Comparison of ENCODE assay signal across 13 mouse cellular contexts in genomic region chr16:64757666-64758400, GRCm38 (mm10). TPM values are rescaled to one million over a fixed set of nuclear protein-coding genes. Genes with fewer than 3 reads are reported as not detected.
DNase-seq lines count a peak whose midpoint lies in the region; ATAC-seq and TF ChIP-seq lines count a peak whose summit lies in the region.
"Had no signal": no experiment of that assay in that cellular context is flagged by ENCODE, and none has a peak within 500 bp of the region (broad histone marks: within the 10 kb centered on the region; RNA-seq: fewer than 3 reads in every experiment).

No protein-coding gene starts in this region.

- 64% methylated on average over 7 of the region's 7 CpGs for WGBS in heart, embryonic 15.5 days
- WGBS in lung, postnatal 0 days: 51% methylated on average over 7 of the region's 7 CpGs
- 21% methylated on average over 7 of the region's 7 CpGs for WGBS in thymus, adult 2 months
- WGBS in hindbrain, embryonic 14.5 days: 93% methylated on average over 7 of the region's 7 CpGs
- 87% methylated on average over 7 of the region's 7 CpGs for WGBS in forebrain, embryonic 15.5 days

- no peaks in the 10 kb centered on the region for H3K27me3 ChIP-seq in heart, embryonic 15.5 days
- H3K27me3 ChIP-seq in lung, postnatal 0 days (replicated peaks; ENCODE audit: insufficient read depth, low read length): no peaks in the 10 kb centered on the region
- H3K27me3 ChIP-seq in thymus, adult 2 months (ENCODE audit: control insufficient read depth, insufficient read depth, low read length): no peaks in the 10 kb centered on the region
- no peaks in the 10 kb centered on the region for H3K27me3 ChIP-seq in hindbrain, embryonic 14.5 days (ENCODE audit: control insufficient read depth, insufficient read depth, low read length)
- no peaks in the 10 kb centered on the region for H3K27me3 ChIP-seq in forebrain, embryonic 15.5 days
- H3K27me3 ChIP-seq: limb, embryonic 15.5 days had no signal

- no peak overlapping the region for H3K4me2 ChIP-seq in heart, embryonic 15.5 days
- H3K4me2 ChIP-seq in lung, postnatal 0 days (replicated peaks; ENCODE audit: low read depth, low read length): peak overlapping the region; percentile 21; the same call in 1 of the 2 replicates
- H3K4me2 ChIP-seq in hindbrain, embryonic 14.5 days (replicated peaks): no peak overlapping the region
- H3K4me2 ChIP-seq in forebrain, embryonic 15.5 days (replicated peaks): no peak overlapping the region
- H3K4me2 ChIP-seq: limb, embryonic 15.5 days had no signal

- H3K4me3 ChIP-seq in heart, embryonic 15.5 days: no peak overlapping the region
- no peak overlapping the region for H3K4me3 ChIP-seq in lung, postnatal 0 days (ENCODE audit: low read depth, low read length)
- no peak overlapping the region for H3K4me3 ChIP-seq in thymus, adult 2 months (ENCODE audit: control insufficient read depth, insufficient read depth, low read length)
- no peak overlapping the region for H3K4me3 ChIP-seq in hindbrain, embryonic 14.5 days (replicated peaks; ENCODE audit: low read length)
- H3K4me3 ChIP-seq in forebrain, embryonic 15.5 days: no peak overlapping the region
- H3K4me3 ChIP-seq: limb, embryonic 15.5 days had no signal

- H3K36me3 ChIP-seq in heart, embryonic 15.5 days: peaks cover 1% of the 10 kb centered on the region
- peaks cover 4% of the 10 kb centered on the region; the same call in 1 of the 2 replicates for H3K36me3 ChIP-seq in lung, postnatal 0 days (ENCODE audit: insufficient read depth, low read length)
- H3K36me3 ChIP-seq in thymus, adult 2 months (ENCODE audit: control insufficient read depth, insufficient read depth, low read length): peaks cover under 1% of the 10 kb centered on the region; the same call in 1 of the 2 replicates
- H3K36me3 ChIP-seq in hindbrain, embryonic 14.5 days (replicated peaks; ENCODE audit: control insufficient read depth, insufficient read depth): peaks cover under 1% of the 10 kb centered on the region
- H3K36me3 ChIP-seq in forebrain, embryonic 15.5 days: peaks cover 6% of the 10 kb centered on the region

- no peak for ATAC-seq in heart, embryonic 15.5 days (replicated peaks; ENCODE audit: insufficient number of reproducible peaks, insufficient read depth, low FRiP score, low read depth)
- ATAC-seq in lung, postnatal 0 days: peak; percentile 88
- ATAC-seq in hindbrain, embryonic 14.5 days (ENCODE audit: low FRiP score): no peak
- ATAC-seq in erythroblast, adult 5-6 weeks (replicated peaks; ENCODE audit: low FRiP score, poor library complexity, severe bottlenecking): no peak
- no peak for ATAC-seq in forebrain, embryonic 15.5 days (replicated peaks)

- peak overlapping the region; percentile 45 for H3K27ac ChIP-seq in heart, embryonic 15.5 days
- peak overlapping the region; percentile 58 for H3K27ac ChIP-seq in lung, postnatal 0 days (ENCODE audit: low read length)
- H3K27ac ChIP-seq in thymus, adult 2 months (ENCODE audit: control insufficient read depth, insufficient read depth, low read length): peak overlapping the region; percentile 88
- H3K27ac ChIP-seq in hindbrain, embryonic 14.5 days: no peak overlapping the region
- no peak overlapping the region for H3K27ac ChIP-seq in forebrain, embryonic 15.5 days (replicated peaks)
- H3K27ac ChIP-seq: limb, embryonic 15.5 days had no signal

- H3K4me1 ChIP-seq in heart, embryonic 15.5 days (replicated peaks): peaks cover 15% of the 10 kb centered on the region
- H3K4me1 ChIP-seq in lung, postnatal 0 days (ENCODE audit: insufficient read depth, low read depth, low read length): no peaks in the 10 kb centered on the region
- H3K4me1 ChIP-seq in thymus, adult 2 months (replicated peaks; ENCODE audit: control insufficient read depth, insufficient read depth, low read length): peaks cover 16% of the 10 kb centered on the region
- no peaks in the 10 kb centered on the region for H3K4me1 ChIP-seq in hindbrain, embryonic 14.5 days (replicated peaks; ENCODE audit: control insufficient read depth, insufficient read depth, low read length)
- H3K4me1 ChIP-seq in forebrain, embryonic 15.5 days: no peaks in the 10 kb centered on the region
- H3K4me1 ChIP-seq: limb, embryonic 15.5 days had no signal

- no peak overlapping the region for H3K9ac ChIP-seq in heart, embryonic 15.5 days
- no peak overlapping the region for H3K9ac ChIP-seq in lung, postnatal 0 days (replicated peaks; ENCODE audit: low read depth)
- no peak overlapping the region for H3K9ac ChIP-seq in hindbrain, embryonic 14.5 days
- H3K9ac ChIP-seq in forebrain, embryonic 15.5 days (replicated peaks): no peak overlapping the region
- H3K9ac ChIP-seq: limb, embryonic 15.5 days had no signal

- TF ChIP-seq CTCF in lung, postnatal 0 days (IDR thresholded peaks at IDR 0.05): no peak
- no peak for TF ChIP-seq CTCF in thymus, adult 2 months (IDR thresholded peaks at IDR 0.05; ENCODE audit: borderline replicate concordance, control insufficient read depth, extremely low read depth, insufficient read depth, low read length, poor library complexity)

- H3K9me3 ChIP-seq in heart, embryonic 15.5 days (replicated peaks): peaks cover under 1% of the 10 kb centered on the region
- H3K9me3 ChIP-seq in lung, postnatal 0 days (ENCODE audit: low read length): peaks cover 4% of the 10 kb centered on the region; the same call in 1 of the 2 replicates
- H3K9me3 ChIP-seq in hindbrain, embryonic 14.5 days (ENCODE audit: control insufficient read depth, low read length): 0 out of 2 replicates have a peak, but pooled peaks cover 4% of the 10 kb centered on the region
- 0 out of 2 replicates have a peak, but pooled peaks cover under 1% of the 10 kb centered on the region for H3K9me3 ChIP-seq in forebrain, embryonic 15.5 days
- H3K9me3 ChIP-seq: limb, embryonic 15.5 days had no signal

- TF ChIP-seq POLR2A in thymus, adult 2 months (IDR thresholded peaks at IDR 0.05; ENCODE audit: control insufficient read depth, extremely low read depth, insufficient read depth, low read length, poor library complexity): no peak

- peak; percentile 90 for TF ChIP-seq EP300 in lung, postnatal 0 days (IDR thresholded peaks at IDR 0.05)

- DNase-seq in heart, postnatal 4 days: no peak
- DNase-seq in R1 (ENCODE audit: low read depth, low spot score): peak; percentile 53
- peak; percentile 85 for DNase-seq in lung, postnatal 0 days (ENCODE audit: low spot score)
- DNase-seq in thymus, adult 2 months: peak; percentile 42
- no peak for DNase-seq in hindbrain, embryonic 14.5 days (ENCODE audit: low spot score)
- DNase-seq: adrenal gland, postnatal 14 days; cerebellum, adult 18-20 months; gastrocnemius, postnatal 25 days; kidney, adult 9 months had no signal

RNA-seq across cellular contexts. Expression of gene 4930453N24Rik, which starts 13.1 kb away (rescaled TPM):
- 12.9 and 15.2 TPM in 2 replicates for polyA plus RNA-seq in heart, embryonic 15.5 days (2015; fragmentation: Nextera tagmentation; extraction: Ambion mirVana)
- 10 to 100 TPM; 28.4 to 28.6 TPM for total RNA-seq in heart, postnatal 4 days (2021)
- 19.4 and 20.4 TPM in 2 replicates for polyA plus RNA-seq in lung, postnatal 0 days (2015; fragmentation: Nextera tagmentation; extraction: Ambion mirVana)
- polyA plus RNA-seq in thymus, adult 2 months (2012; rRNA removed): 5.5 TPM in 2 replicates
- 19.3 and 23.9 TPM in 2 replicates for polyA plus RNA-seq in hindbrain, embryonic 14.5 days (2014; fragmentation: Nextera tagmentation; extraction: Ambion mirVana)
- 5.0 and 8.2 TPM in 2 replicates for total RNA-seq in erythroblast, adult 5-6 weeks (2015; ENCODE audit: low replicate concordance)
- 9.5 and 10.4 TPM in 2 replicates for total RNA-seq in erythroblast, adult 5-6 weeks (2017; ENCODE audit: low replicate concordance)
- 22.0 and 23.8 TPM in 2 replicates for polyA plus RNA-seq in forebrain, embryonic 15.5 days (2015; fragmentation: Nextera tagmentation; extraction: Ambion mirVana)

Comparison
In these comparisons a context has a peak if more than half of its experiments do, and no peak if none do; other contexts are left out.
1. H3K27ac ChIP-seq: peak in heart, embryonic 15.5 days (single experiment), lung, postnatal 0 days (single experiment) and thymus, adult 2 months (single experiment); none in hindbrain, embryonic 14.5 days (single experiment) and forebrain, embryonic 15.5 days (single experiment).
2. DNase-seq: peak in R1 (single experiment), lung, postnatal 0 days (single experiment) and thymus, adult 2 months (single experiment); none in heart, postnatal 4 days (single experiment) and hindbrain, embryonic 14.5 days (single experiment).